Mouse (Mus musculus): Measurements from ENCODE around the gene Rtp3. TPM values are rescaled to one million over a fixed set of nuclear protein-coding genes. Genes with fewer than 3 reads are reported as not detected.

Gene Rtp3
- polyA plus RNA-seq, 1 experiment: not detected

- Histone ChIP-seq H3K36me3 (ENCODE audit: control insufficient read depth, insufficient read depth, low read length, poor library complexity, severe bottlenecking) (no peaks in the 10 kb centered on the region), H3K4me1 (ENCODE audit: control insufficient read depth, insufficient read depth, low read length) (no peaks in the 10 kb centered on the region), H3K9ac (ENCODE audit: low read depth, poor library complexity, severe bottlenecking) (no peak overlapping the region), H3K9me3 (replicated peaks; ENCODE audit: control insufficient read depth, insufficient read depth, low read length, poor library complexity, severe bottlenecking) (no peaks in the 10 kb centered on the region), H3K4me3 (ENCODE audit: low read depth, low read length) (no peak overlapping the region), H3K27me3 (ENCODE audit: control insufficient read depth, insufficient read depth, low read length, poor library complexity, severe bottlenecking) (no peaks in the 10 kb centered on the region), H3K27ac (ENCODE audit: insufficient read depth, low read length) (no peak overlapping the region)
- 0 out of 2 replicates have a peak, but pooled peaks have one; percentile 48 for TF ChIP-seq EP300 (IDR thresholded peaks at IDR 0.05; ENCODE audit: insufficient read depth, low read depth, low read length)
- TF ChIP-seq POLR2A (IDR thresholded peaks at IDR 0.05; ENCODE audit: insufficient read depth, low read length): no peak
- TF ChIP-seq CTCF (IDR thresholded peaks at IDR 0.05; ENCODE audit: low read depth, low read length): no peak
Measured at GRCm38 (mm10) chr9:110982351-110982750, 8.0 kb downstream of the Rtp3 start.

- Histone ChIP-seq H3K4me3 (ENCODE audit: low read depth, low read length) (no peak overlapping the region), H3K36me3 (ENCODE audit: control insufficient read depth, insufficient read depth, low read length, poor library complexity, severe bottlenecking) (peaks cover 7% of the 10 kb centered on the region), H3K27ac (ENCODE audit: insufficient read depth, low read length) (no peak overlapping the region), H3K4me1 (ENCODE audit: control insufficient read depth, insufficient read depth, low read length) (no peaks in the 10 kb centered on the region), H3K9me3 (replicated peaks; ENCODE audit: control insufficient read depth, insufficient read depth, low read length, poor library complexity, severe bottlenecking) (peaks cover 13% of the 10 kb centered on the region), H3K9ac (ENCODE audit: low read depth, poor library complexity, severe bottlenecking) (no peak overlapping the region), H3K27me3 (ENCODE audit: control insufficient read depth, insufficient read depth, low read length, poor library complexity, severe bottlenecking) (no peaks in the 10 kb centered on the region)
- TF ChIP-seq POLR2A (IDR thresholded peaks at IDR 0.05; ENCODE audit: insufficient read depth, low read length) (no peak), CTCF (IDR thresholded peaks at IDR 0.05; ENCODE audit: low read depth, low read length) (no peak), EP300 (IDR thresholded peaks at IDR 0.05; ENCODE audit: insufficient read depth, low read depth, low read length) (no peak)
Measured at GRCm38 (mm10) chr9:110979411-110979810, 11.0 kb downstream of the Rtp3 start.

GRCm38 (mm10) chr9:110965910-110966231 lies 24.5 kb downstream of the Rtp3 start:
- TF ChIP-seq EP300 (IDR thresholded peaks at IDR 0.05; ENCODE audit: insufficient read depth, low read depth, low read length) (no peak), CTCF (IDR thresholded peaks at IDR 0.05; ENCODE audit: low read depth, low read length) (no peak), POLR2A (IDR thresholded peaks at IDR 0.05; ENCODE audit: insufficient read depth, low read length) (no peak)

GRCm38 (mm10) chr9:110965062-110965909 lies 25.1 kb downstream of the Rtp3 start:
- Histone ChIP-seq H3K27ac (ENCODE audit: insufficient read depth, low read length) (peak overlapping the region; percentile 52; the same call in 1 of the 2 replicates), H3K9me3 (replicated peaks; ENCODE audit: control insufficient read depth, insufficient read depth, low read length, poor library complexity, severe bottlenecking) (peaks cover 23% of the 10 kb centered on the region), H3K27me3 (ENCODE audit: control insufficient read depth, insufficient read depth, low read length, poor library complexity, severe bottlenecking) (no peaks in the 10 kb centered on the region), H3K9ac (ENCODE audit: low read depth, poor library complexity, severe bottlenecking) (peak overlapping the region; percentile 35), H3K4me3 (ENCODE audit: low read depth, low read length) (peak overlapping the region; percentile 48), H3K4me1 (ENCODE audit: control insufficient read depth, insufficient read depth, low read length) (no peaks in the 10 kb centered on the region), H3K36me3 (ENCODE audit: control insufficient read depth, insufficient read depth, low read length, poor library complexity, severe bottlenecking) (peaks cover 15% of the 10 kb centered on the region)
- TF ChIP-seq EP300 (IDR thresholded peaks at IDR 0.05; ENCODE audit: insufficient read depth, low read depth, low read length) (no peak), POLR2A (IDR thresholded peaks at IDR 0.05; ENCODE audit: insufficient read depth, low read length) (no peak), CTCF (IDR thresholded peaks at IDR 0.05; ENCODE audit: low read depth, low read length) (peak; percentile 40)

More at GRCm38 (mm10) chr9:110965910-110966231, 24.5 kb downstream of the Rtp3 start:
- H3K4me1 ChIP-seq (ENCODE audit: control insufficient read depth, insufficient read depth, low read length): no peaks in the 10 kb centered on the region
- H3K27me3 ChIP-seq (ENCODE audit: control insufficient read depth, insufficient read depth, low read length, poor library complexity, severe bottlenecking): no peaks in the 10 kb centered on the region
- no peak overlapping the region; the same call in 1 of the 2 replicates for H3K27ac ChIP-seq (ENCODE audit: insufficient read depth, low read length)
- no peak overlapping the region for H3K4me3 ChIP-seq (ENCODE audit: low read depth, low read length)
- H3K36me3 ChIP-seq (ENCODE audit: control insufficient read depth, insufficient read depth, low read length, poor library complexity, severe bottlenecking): peaks cover 15% of the 10 kb centered on the region
- H3K9me3 ChIP-seq (replicated peaks; ENCODE audit: control insufficient read depth, insufficient read depth, low read length, poor library complexity, severe bottlenecking): peaks cover 23% of the 10 kb centered on the region
- H3K9ac ChIP-seq (ENCODE audit: low read depth, poor library complexity, severe bottlenecking): peak overlapping the region; percentile 35

GRCm38 (mm10) chr9:110963566-110964115 lies 26.7 kb downstream of the Rtp3 start:
- no peak overlapping the region for H3K9ac ChIP-seq (ENCODE audit: low read depth, poor library complexity, severe bottlenecking)
- H3K4me1 ChIP-seq (ENCODE audit: control insufficient read depth, insufficient read depth, low read length): no peaks in the 10 kb centered on the region
- H3K27ac ChIP-seq (ENCODE audit: insufficient read depth, low read length): no peak overlapping the region
- no peak overlapping the region for H3K4me3 ChIP-seq (ENCODE audit: low read depth, low read length)
- peaks cover 7% of the 10 kb centered on the region for H3K9me3 ChIP-seq (replicated peaks; ENCODE audit: control insufficient read depth, insufficient read depth, low read length, poor library complexity, severe bottlenecking)
- peaks cover 3% of the 10 kb centered on the region; the same call in 1 of the 2 replicates for H3K36me3 ChIP-seq (ENCODE audit: control insufficient read depth, insufficient read depth, low read length, poor library complexity, severe bottlenecking)
- H3K27me3 ChIP-seq (ENCODE audit: control insufficient read depth, insufficient read depth, low read length, poor library complexity, severe bottlenecking): no peaks in the 10 kb centered on the region
- TF ChIP-seq EP300 (IDR thresholded peaks at IDR 0.05; ENCODE audit: insufficient read depth, low read depth, low read length): no peak
- no peak for TF ChIP-seq CTCF (IDR thresholded peaks at IDR 0.05; ENCODE audit: low read depth, low read length)
- TF ChIP-seq POLR2A (IDR thresholded peaks at IDR 0.05; ENCODE audit: insufficient read depth, low read length): no peak

- Histone ChIP-seq H3K36me3 (ENCODE audit: control insufficient read depth, insufficient read depth, low read length, poor library complexity, severe bottlenecking) (no peaks in the 10 kb centered on the region), H3K27ac (ENCODE audit: insufficient read depth, low read length) (peak overlapping the region; percentile 88), H3K4me3 (ENCODE audit: low read depth, low read length) (peak overlapping the region; percentile 62), H3K9me3 (replicated peaks; ENCODE audit: control insufficient read depth, insufficient read depth, low read length, poor library complexity, severe bottlenecking) (no peaks in the 10 kb centered on the region), H3K27me3 (ENCODE audit: control insufficient read depth, insufficient read depth, low read length, poor library complexity, severe bottlenecking) (no peaks in the 10 kb centered on the region), H3K4me1 (ENCODE audit: control insufficient read depth, insufficient read depth, low read length) (peaks cover 2% of the 10 kb centered on the region), H3K9ac (ENCODE audit: low read depth, poor library complexity, severe bottlenecking) (0 out of 2 replicates have a peak overlapping the region, but pooled peaks have one; percentile 1)
- TF ChIP-seq CTCF (IDR thresholded peaks at IDR 0.05; ENCODE audit: low read depth, low read length): no peak
- TF ChIP-seq POLR2A (IDR thresholded peaks at IDR 0.05; ENCODE audit: insufficient read depth, low read length): no peak
- TF ChIP-seq EP300 (IDR thresholded peaks at IDR 0.05; ENCODE audit: insufficient read depth, low read depth, low read length): no peak
Measured at GRCm38 (mm10) chr9:110961386-110961785, 29.0 kb downstream of the Rtp3 start.

Measured in ES-Bruce4 (cell line).